Mouse (Mus musculus) heart, adult 18-20 months (tissue): Measurements from ENCODE around the gene Bicd2. TPM values are rescaled to one million over a fixed set of nuclear protein-coding genes. Genes with fewer than 3 reads are reported as not detected.
A peak's percentile ranks its signal among the peaks of the same experiment; 100 is the strongest.

Experiments used
- DNase-seq, 2 experiments: peaks; one replicate each; pipeline ENCODE4 v3.0.0; 2021 to 2022; ENCODE audit warnings: mixed read lengths in 1 of 2
- total RNA-seq, 2 experiments: library from RNA; stranded (reverse); gene quantifications; 2 replicates each; pipeline ENCODE4 v1.2.3; 2021

Gene Bicd2
- total RNA-seq, 2 experiments from 2014 or later, result 67.3 to 73.9 TPM

DNA sequence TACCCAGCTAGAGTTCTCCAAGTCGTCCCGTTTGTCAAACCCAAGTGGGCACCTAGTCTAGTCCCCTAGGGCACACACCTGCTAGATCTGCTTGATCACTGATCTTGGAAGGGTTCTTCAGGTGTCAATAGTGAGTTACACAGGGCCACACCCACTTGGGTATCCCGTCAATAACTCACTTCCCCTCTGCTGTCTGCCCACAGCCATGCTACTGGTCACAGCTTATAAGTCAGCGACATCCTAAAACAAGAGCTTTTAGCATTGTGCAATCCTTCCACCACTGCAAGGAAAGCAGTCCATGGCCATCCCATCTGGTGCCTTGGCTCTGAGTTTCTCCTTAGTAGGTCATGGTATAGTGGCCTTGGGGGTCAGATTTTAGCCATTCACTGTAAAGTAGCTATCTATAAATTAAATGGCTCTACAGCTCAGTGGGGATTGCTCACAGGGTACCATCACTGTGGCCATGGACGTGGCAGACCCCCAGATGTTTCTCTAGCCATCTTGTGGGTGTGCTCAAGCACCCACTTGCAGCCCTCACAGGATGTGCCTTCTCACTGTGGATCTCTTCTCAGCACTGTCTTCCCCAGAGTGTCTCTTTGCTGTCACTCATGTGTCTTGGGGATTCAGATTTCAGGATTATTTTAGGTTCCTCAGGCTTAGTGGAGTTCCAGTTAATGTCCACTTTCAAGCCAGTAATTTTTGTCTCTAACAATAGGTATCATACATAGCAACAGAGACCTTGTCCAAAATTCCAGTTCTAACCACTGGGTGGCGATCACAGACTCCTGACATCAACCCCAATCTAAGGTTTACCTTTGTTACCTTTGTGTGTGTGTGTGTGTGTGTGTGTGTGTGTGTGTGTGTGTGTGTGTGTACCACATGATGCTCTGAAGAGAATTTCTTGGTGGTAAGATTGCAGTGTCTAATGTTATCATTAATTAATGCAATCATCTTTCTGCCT is 14.9 kb upstream of the Bicd2 start:
- DNase-seq, result peak; percentile 51 to 79

DNA sequence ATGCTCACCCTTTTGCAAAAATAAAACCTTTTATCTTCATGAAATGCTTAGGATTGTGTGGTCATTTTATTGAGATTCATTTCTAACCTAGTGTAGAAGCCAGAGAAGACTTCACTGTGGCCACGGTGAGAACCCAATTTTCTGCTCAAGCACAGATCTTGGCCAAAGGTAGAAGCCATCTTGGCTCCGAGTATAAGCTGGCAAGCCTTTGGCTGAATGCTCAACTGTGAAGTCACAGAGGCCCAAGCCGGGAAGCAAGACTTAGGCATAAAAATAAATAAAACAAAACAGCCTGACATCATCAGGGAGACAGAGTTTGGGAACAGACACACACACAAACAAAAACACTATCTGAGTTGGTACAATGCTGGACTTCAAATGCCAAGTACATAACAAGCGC is 13.3 kb upstream of the Bicd2 start:
- DNase-seq, result peak in 1 of 2 experiments; percentile 12

DNA sequence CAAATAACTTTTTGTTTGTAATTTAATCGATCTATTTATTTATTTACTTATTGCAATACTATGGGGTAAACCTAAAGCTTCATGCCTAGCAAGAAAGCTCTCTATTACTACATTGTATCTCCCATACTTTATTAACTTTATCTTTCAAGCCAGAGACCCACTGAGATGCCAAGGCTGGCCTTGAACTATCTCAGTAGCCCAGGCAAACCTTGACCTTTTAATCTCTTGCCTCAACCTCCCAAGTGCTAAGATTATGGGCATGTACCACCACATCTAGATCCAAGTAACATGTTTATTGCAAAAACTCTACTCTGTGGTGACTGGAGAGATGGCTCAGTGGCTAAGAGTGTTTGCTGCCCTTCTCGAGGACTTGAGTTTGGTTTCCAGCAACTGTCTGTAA is 8.1 kb upstream of the Bicd2 start:
- no peak for DNase-seq

GRCm38 (mm10) chr13:49335077-49335982 is 6.1 kb upstream of the Bicd2 start:
- DNase-seq, result no peak

- peak; percentile 82 to 83 for DNase-seq
Measured at GRCm38 (mm10) chr13:49338893-49339546, 2.4 kb upstream of the Bicd2 start.

- no peak for DNase-seq
Measured at GRCm38 (mm10) chr13:49341831-49342722, 692 bp downstream of the Bicd2 start.

GRCm38 (mm10) chr13:49342723-49343100 is 1.3 kb downstream of the Bicd2 start:
- no peak for DNase-seq

DNA sequence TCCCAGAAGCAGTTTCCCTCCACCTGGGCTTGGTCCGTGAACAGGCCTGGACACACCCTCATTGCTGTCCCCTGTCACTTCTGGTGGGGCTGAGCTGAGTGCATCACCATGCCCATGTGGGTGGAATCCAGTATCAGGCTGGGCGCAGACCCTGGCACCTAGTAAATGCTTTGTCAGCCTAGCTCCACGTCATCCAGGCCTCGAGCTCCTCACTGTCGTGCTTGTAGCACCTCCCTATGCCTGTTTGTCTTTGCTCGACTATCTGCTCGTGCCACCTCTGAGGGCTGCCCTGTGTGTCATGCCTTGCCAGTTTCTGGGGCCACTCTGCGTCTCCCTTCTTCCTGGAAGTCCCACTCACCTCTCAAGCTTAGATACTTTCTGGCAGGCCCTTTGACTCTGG is 3.2 kb downstream of the Bicd2 start:
- DNase-seq, result no peak

- DNase-seq, result peak; percentile 84 to 88
Measured at GRCm38 (mm10) chr13:49345476-49345875, 4.1 kb downstream of the Bicd2 start.

DNA sequence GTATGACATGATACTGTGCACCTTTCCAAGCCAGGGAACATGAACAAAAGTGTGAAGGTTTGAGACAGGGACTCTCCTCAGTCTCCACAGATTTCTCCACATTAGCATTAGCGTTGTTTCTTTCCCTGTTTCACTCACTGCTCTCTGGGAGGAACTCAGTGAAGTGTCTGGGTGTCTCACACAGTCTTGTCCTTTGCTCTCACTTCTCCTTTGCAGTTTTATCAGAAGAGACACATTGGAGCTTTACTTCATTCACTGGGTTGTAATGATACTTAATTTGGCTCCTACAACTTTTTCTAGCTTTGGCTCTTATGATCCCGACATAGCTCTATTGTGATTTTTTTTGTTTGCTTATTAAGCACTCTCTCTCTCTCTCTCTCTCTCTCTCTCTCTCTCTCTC is 7.1 kb downstream of the Bicd2 start:
- DNase-seq, result no peak

- DNase-seq, result peak in 1 of 2 experiments; percentile 15
Measured at GRCm38 (mm10) chr13:49349335-49349734, 8.0 kb downstream of the Bicd2 start.

GRCm38 (mm10) chr13:49349836-49350505 is 8.6 kb downstream of the Bicd2 start:
- DNase-seq, result peak in 1 of 2 experiments; percentile 11

DNA sequence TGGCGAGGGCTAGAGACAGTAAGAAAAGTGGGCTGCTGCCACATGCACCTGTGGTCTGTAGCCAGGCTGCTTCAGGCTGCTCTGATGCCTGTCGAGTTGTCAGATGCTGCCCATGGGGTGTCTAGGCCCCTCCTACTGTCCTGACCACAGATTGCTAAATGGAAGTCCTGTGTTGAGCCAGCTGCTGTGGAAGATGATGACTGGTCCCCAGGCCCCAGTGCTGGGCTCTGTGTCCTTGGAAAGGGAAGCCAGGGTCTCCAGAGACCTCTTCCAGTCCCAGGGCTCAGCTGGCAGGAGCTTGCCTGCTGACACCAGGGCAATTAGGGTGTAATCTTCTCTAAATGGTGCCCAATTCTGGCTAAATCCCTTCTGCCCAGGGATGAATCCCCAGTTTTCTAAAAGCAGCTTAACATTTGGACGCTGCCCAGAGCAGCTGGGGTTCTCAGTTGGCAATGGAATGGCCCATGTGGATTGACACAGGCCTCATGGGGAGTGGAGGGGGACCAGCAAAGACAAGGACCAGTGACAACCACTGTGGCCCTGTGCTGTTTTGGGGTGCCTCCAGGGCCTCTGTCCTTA is 11.3 kb downstream of the Bicd2 start:
- peak; percentile 69 to 82 for DNase-seq

GRCm38 (mm10) chr13:49353422-49353821 is 12.0 kb downstream of the Bicd2 start:
- DNase-seq, result peak; percentile 32 to 38

GRCm38 (mm10) chr13:49353991-49354507 is 12.7 kb downstream of the Bicd2 start:
- peak in 1 of 2 experiments; percentile 30 for DNase-seq

GRCm38 (mm10) chr13:49355461-49356061 is 14.2 kb downstream of the Bicd2 start:
- DNase-seq, result peak; percentile 66 to 74

DNA sequence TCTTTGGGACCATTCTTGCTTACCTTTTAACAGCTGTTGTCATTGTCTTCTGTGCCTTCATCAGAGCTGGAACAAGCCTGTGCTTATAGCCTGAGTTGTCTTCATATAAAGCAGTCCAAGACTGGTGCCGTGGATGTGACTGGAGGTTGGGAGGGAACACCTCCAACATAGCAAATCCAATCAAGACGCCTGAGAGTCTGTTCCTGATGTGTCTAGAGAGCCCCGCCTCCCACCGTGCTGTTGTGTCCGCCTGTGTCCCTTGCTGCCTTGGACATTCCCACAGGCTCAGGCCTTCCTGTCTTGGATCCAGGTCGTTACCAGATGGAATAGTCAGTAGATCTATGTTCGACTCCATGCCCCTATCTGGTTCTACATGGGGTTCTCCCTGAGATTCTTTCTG is 14.7 kb downstream of the Bicd2 start:
- peak; percentile 58 to 67 for DNase-seq

DNA sequence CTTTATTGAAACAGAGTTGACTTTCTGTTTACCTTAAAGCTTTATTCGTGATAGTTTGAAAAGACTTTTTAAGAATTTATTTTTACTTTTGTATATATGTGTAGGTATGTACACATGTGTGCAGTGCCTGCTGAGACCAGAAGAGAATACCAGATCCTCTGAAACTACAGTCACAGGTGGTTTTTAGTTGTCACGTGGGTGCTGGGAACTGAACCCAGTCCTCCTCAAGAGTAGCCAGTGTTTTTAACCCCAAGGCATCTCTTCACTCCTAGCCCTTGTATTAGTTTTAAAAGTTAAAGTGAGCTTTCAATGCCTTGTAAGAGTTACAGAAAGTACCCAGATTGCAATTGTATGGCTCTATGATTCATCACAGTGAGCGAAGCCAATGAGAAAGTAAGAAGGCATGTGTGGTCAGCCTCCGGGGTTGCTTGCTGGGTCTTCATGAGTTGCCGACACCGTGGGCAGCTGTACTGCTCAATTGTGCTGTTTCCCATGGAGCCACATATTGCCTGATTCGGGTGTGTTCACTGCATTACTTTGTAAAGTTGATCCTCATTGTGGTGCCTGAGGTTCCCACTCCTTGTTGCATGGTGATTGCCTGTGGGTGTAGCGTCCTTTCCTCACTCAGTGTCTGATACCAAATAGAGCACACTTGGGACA is 16.1 kb downstream of the Bicd2 start:
- no peak for DNase-seq

- no peak for DNase-seq
Measured at GRCm38 (mm10) chr13:49358184-49358583, 16.8 kb downstream of the Bicd2 start.
